Mouse (Mus musculus) neural tube, embryonic 15.5 days (tissue): ENCODE measurements around the gene Dcun1d3. TPM values are rescaled to one million over a fixed set of nuclear protein-coding genes. Genes with fewer than 3 reads are reported as not detected.

Experiments
- ATAC-seq: fragments of 200-750 bp; cut with Nextera tagmentation; 2 replicates; pipeline ENCODE4 v1.8.0; 2017; ENCODE audit warnings: mild to moderate bottlenecking, moderate TSS enrichment, moderate library complexity; ENCODE audit not compliant: low FRiP score
- H3K27ac ChIP-seq: fragments of 300-500 bp; sonication (generic); replicated peaks from 2 replicates; pipeline ENCODE4 v1.5.1; 2015; ENCODE audit warnings: mild to moderate bottlenecking, inconsistent platforms
- H3K27me3 ChIP-seq: fragments of 300-500 bp; sonication (generic); replicated peaks from 2 replicates; pipeline ENCODE4 v1.6.1; 2015; ENCODE audit warnings: inconsistent platforms
- H3K36me3 ChIP-seq: fragments of 300-500 bp; sonication (generic); 2 replicates; pipeline ENCODE4 v1.6.1; 2015; ENCODE audit warnings: inconsistent platforms
- H3K4me1 ChIP-seq: fragments of 300-500 bp; sonication (generic); 2 replicates; pipeline ENCODE4 v1.6.1; 2015; ENCODE audit warnings: inconsistent platforms
- H3K4me2 ChIP-seq: fragments of 300-500 bp; sonication (generic); 2 replicates; pipeline ENCODE4 v1.6.1; 2015; ENCODE audit warnings: inconsistent platforms, mild to moderate bottlenecking, moderate library complexity
- H3K4me3 ChIP-seq: fragments of 300-500 bp; sonication (generic); replicated peaks from 2 replicates; pipeline ENCODE4 v1.5.1; 2015; ENCODE audit warnings: mild to moderate bottlenecking, inconsistent platforms
- H3K9ac ChIP-seq: fragments of 300-500 bp; sonication (generic); replicated peaks from 2 replicates; pipeline ENCODE4 v1.6.1; 2015; ENCODE audit warnings: mild to moderate bottlenecking, inconsistent platforms
- H3K9me3 ChIP-seq: fragments of 300-500 bp; sonication (generic); replicated peaks from 2 replicates; pipeline ENCODE4 v1.6.1; 2016; ENCODE audit warnings: inconsistent platforms
- WGBS: fragments of 180-500 bp; shearing (Covaris S2); methylation state at CpG from one replicate; pipeline ENCODE4 v1.1.7; 2015; ENCODE audit warnings: mixed read lengths; 5-methylcytosine and 5-hydroxymethylcytosine counted together
- polyA plus RNA-seq: library from polyadenylated mRNA; unstranded; fragments of >200 nt; fragmentation: Nextera tagmentation; extraction: Ambion mirVana; gene quantifications from 2 replicates; pipeline ENCODE4 v1.2.1, GENCODE M21; 2015

Dcun1d3 gene
- polyA plus RNA-seq, 1 experiment from 2014 or later = 18.1 TPM

GRCm38 (mm10) chr7:119849096-119849495, 47.0 kb downstream of the Dcun1d3 start:
- 0% methylated on average over 1 of the region's 1 CpGs for WGBS
- ATAC-seq = no peak
- H3K9me3 ChIP-seq = no peaks in the 10 kb centered on the region

GRCm38 (mm10) chr7:119847396-119847795, 48.7 kb downstream of the Dcun1d3 start:
- Histone ChIP-seq H3K27me3 (no peaks in the 10 kb centered on the region), H3K36me3 (no peaks in the 10 kb centered on the region), H3K9me3 (no peaks in the 10 kb centered on the region), H3K4me2 (no peak overlapping the region), H3K27ac (no peak overlapping the region), H3K4me3 (no peak overlapping the region), H3K4me1 (no peaks in the 10 kb centered on the region), H3K9ac (no peak overlapping the region)
- ATAC-seq = no peak
- 95% methylated on average over 2 of the region's 2 CpGs for WGBS

More at GRCm38 (mm10) chr7:119849096-119849495, 47.0 kb downstream of the Dcun1d3 start:
- Histone ChIP-seq H3K9ac (no peak overlapping the region), H3K4me3 (no peak overlapping the region), H3K4me1 (no peaks in the 10 kb centered on the region), H3K27me3 (no peaks in the 10 kb centered on the region), H3K4me2 (no peak overlapping the region), H3K36me3 (no peaks in the 10 kb centered on the region), H3K27ac (no peak overlapping the region)

GRCm38 (mm10) chr7:119845541-119845940, 50.6 kb downstream of the Dcun1d3 start:
- no peak for ATAC-seq
- H3K4me1 ChIP-seq = no peaks in the 10 kb centered on the region
- H3K36me3 ChIP-seq = no peaks in the 10 kb centered on the region
- no peak overlapping the region for H3K4me2 ChIP-seq
- H3K27ac ChIP-seq = no peak overlapping the region
- H3K9ac ChIP-seq = no peak overlapping the region
- no peak overlapping the region for H3K4me3 ChIP-seq
- H3K27me3 ChIP-seq = no peaks in the 10 kb centered on the region
- 89% methylated on average over 2 of the region's 2 CpGs for WGBS
- no peaks in the 10 kb centered on the region for H3K9me3 ChIP-seq

GRCm38 (mm10) chr7:119841820-119842449, 54.2 kb downstream of the Dcun1d3 start:
- Histone ChIP-seq H3K36me3 (no peaks in the 10 kb centered on the region), H3K27ac (no peak overlapping the region), H3K9me3 (no peaks in the 10 kb centered on the region), H3K27me3 (no peaks in the 10 kb centered on the region), H3K9ac (no peak overlapping the region), H3K4me3 (no peak overlapping the region), H3K4me1 (no peaks in the 10 kb centered on the region), H3K4me2 (no peak overlapping the region)
- WGBS = 91% methylated on average over 4 of the region's 4 CpGs
- no peak for ATAC-seq

- no peaks in the 10 kb centered on the region for H3K9me3 ChIP-seq
- H3K4me1 ChIP-seq = no peaks in the 10 kb centered on the region
- H3K9ac ChIP-seq = no peak overlapping the region
- WGBS = 98% methylated on average over 4 of the region's 4 CpGs
- no peak for ATAC-seq
- no peak overlapping the region for H3K4me2 ChIP-seq
- no peak overlapping the region for H3K4me3 ChIP-seq
- no peaks in the 10 kb centered on the region for H3K27me3 ChIP-seq
- no peaks in the 10 kb centered on the region for H3K36me3 ChIP-seq
- no peak overlapping the region for H3K27ac ChIP-seq
Observed at GRCm38 (mm10) chr7:119835996-119836777, 59.9 kb downstream of the Dcun1d3 start.

DNA sequence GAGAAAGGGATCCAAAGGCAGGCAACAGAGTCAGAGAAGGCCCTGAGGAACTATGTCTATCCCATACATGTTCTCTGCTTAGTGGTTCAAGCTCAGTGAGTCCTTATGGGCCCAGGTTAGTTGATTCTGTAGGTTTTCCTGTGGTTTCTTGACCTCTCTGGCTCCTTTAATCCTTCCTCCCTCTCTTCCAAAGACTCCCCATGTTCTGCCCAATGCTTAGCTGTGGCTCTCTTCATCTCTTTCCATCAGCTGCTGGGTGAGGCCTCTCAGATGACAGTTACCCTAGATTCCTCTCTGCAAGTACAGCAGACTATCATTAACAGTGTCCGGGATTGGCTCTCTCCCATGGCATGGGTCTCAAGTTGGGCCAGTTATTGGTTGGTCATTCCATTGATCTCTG, 60.7 kb downstream of the Dcun1d3 start:
- Histone ChIP-seq H3K36me3 (no peaks in the 10 kb centered on the region), H3K27ac (no peak overlapping the region), H3K9me3 (no peaks in the 10 kb centered on the region), H3K4me2 (no peak overlapping the region), H3K4me3 (no peak overlapping the region), H3K27me3 (no peaks in the 10 kb centered on the region), H3K4me1 (no peaks in the 10 kb centered on the region), H3K9ac (no peak overlapping the region)
- WGBS = 100% methylated on average over 1 of the region's 1 CpGs
- no peak for ATAC-seq

- Histone ChIP-seq H3K4me3 (no peak overlapping the region), H3K9ac (no peak overlapping the region), H3K27ac (no peak overlapping the region), H3K4me2 (no peak overlapping the region), H3K4me1 (no peaks in the 10 kb centered on the region), H3K9me3 (no peaks in the 10 kb centered on the region), H3K36me3 (0 out of 2 replicates have a peak, but pooled peaks cover 2% of the 10 kb centered on the region), H3K27me3 (no peaks in the 10 kb centered on the region)
- 92% methylated on average over 3 of the region's 3 CpGs for WGBS
- no peak for ATAC-seq
Observed at GRCm38 (mm10) chr7:119808723-119809122, 87.4 kb downstream of the Dcun1d3 start.

DNA sequence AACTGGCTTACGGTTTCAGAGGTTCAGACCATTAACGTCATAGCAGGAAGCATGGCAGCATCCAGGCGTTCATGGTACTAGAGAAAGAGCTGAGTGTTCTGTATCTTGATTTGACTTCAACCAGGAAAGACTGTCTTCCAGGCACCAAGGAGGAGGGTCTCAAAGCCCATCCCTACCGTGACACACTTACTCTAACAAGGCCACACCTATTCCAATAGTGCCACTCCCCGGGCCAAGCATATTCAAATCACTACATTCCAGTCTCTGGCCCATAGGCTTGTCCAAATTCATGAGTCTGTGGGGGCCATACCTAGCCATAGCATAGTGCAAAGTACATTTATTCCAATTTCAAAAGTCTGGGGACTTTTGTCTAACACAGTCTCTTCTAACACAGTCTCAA, 88.7 kb downstream of the Dcun1d3 start:
- H3K36me3 ChIP-seq = 0 out of 2 replicates have a peak, but pooled peaks cover 2% of the 10 kb centered on the region
- no peak overlapping the region for H3K27ac ChIP-seq
- no peaks in the 10 kb centered on the region for H3K27me3 ChIP-seq
- WGBS = 93% methylated on average over 5 of the region's 5 CpGs
- H3K9me3 ChIP-seq = no peaks in the 10 kb centered on the region
- H3K4me3 ChIP-seq = no peak overlapping the region
- no peaks in the 10 kb centered on the region for H3K4me1 ChIP-seq
- ATAC-seq = no peak
- H3K9ac ChIP-seq = no peak overlapping the region
- no peak overlapping the region for H3K4me2 ChIP-seq

Other genes with a start within 250 kb of the Dcun1d3 start
- not detected in 2 replicates for gene Acsm4, start 206.3 kb downstream of the Dcun1d3 start, polyA plus RNA-seq
- gene Thumpd1, start 175.5 kb downstream of the Dcun1d3 start, polyA plus RNA-seq = 65.0 and 68.6 TPM in 2 replicates
- 0.51 TPM in 1 of 2 replicates, not detected in the other for gene Acsm3, start 135.4 kb downstream of the Dcun1d3 start, polyA plus RNA-seq
- gene Rexo5, start 102.3 kb downstream of the Dcun1d3 start, polyA plus RNA-seq = 6.0 and 15.7 TPM in 2 replicates
- 15.3 and 16.2 TPM in 2 replicates for gene Eri2, start 102.2 kb downstream of the Dcun1d3 start, polyA plus RNA-seq
- 16.7 and 17.9 TPM in 2 replicates for gene Lyrm1, start 437 bp downstream of the Dcun1d3 start, polyA plus RNA-seq
- 0.23 TPM in 1 of 2 replicates, not detected in the other for gene Dnah3, start 199.0 kb upstream of the Dcun1d3 start, polyA plus RNA-seq
- gene Tmem159, start 206.1 kb upstream of the Dcun1d3 start, polyA plus RNA-seq = 15.2 and 18.3 TPM in 2 replicates
- 0.10 TPM in 1 of 2 replicates, not detected in the other for gene Zp2, start 249.0 kb upstream of the Dcun1d3 start, polyA plus RNA-seq